Mouse (Mus musculus) limb, embryonic 12.5 days (tissue): ENCODE data around the gene Gm21973. TPM values are rescaled to one million over a fixed set of nuclear protein-coding genes. Genes with fewer than 3 reads are reported as not detected.

Experiments used
- ATAC-seq: fragments of 200-750 bp; cut with Nextera tagmentation; 2 replicates; pipeline ENCODE4 v1.8.0; 2017; ENCODE audit warnings: low read depth, moderate TSS enrichment; ENCODE audit not compliant: insufficient number of reproducible peaks, insufficient read depth, low FRiP score, low TSS enrichment
- H3K27ac ChIP-seq: fragments of 300-500 bp; sonication (generic); 2 replicates; pipeline ENCODE4 v1.5.1; 2016; ENCODE audit warnings: mild to moderate bottlenecking, moderate library complexity
- H3K27me3 ChIP-seq: fragments of 300-500 bp; sonication (generic); 2 replicates; pipeline ENCODE4 v1.6.1; 2016; ENCODE audit warnings: mild to moderate bottlenecking, moderate library complexity
- H3K36me3 ChIP-seq: fragments of 300-500 bp; sonication (generic); 2 replicates; pipeline ENCODE4 v1.6.1; 2016; ENCODE audit warnings: mild to moderate bottlenecking, moderate library complexity
- H3K4me1 ChIP-seq: fragments of 300-500 bp; sonication (generic); replicated peaks from 2 replicates; pipeline ENCODE4 v1.6.1; 2016
- H3K4me2 ChIP-seq: fragments of 300-500 bp; sonication (generic); 2 replicates; pipeline ENCODE4 v1.6.1; 2016; ENCODE audit warnings: mild to moderate bottlenecking, moderate library complexity
- H3K4me3 ChIP-seq: fragments of 300-500 bp; sonication (generic); replicated peaks from 2 replicates; pipeline ENCODE4 v1.5.1; 2016; ENCODE audit warnings: mild to moderate bottlenecking
- H3K9ac ChIP-seq: fragments of 300-500 bp; sonication (generic); replicated peaks from 2 replicates; pipeline ENCODE4 v1.6.1; 2016; ENCODE audit warnings: mild to moderate bottlenecking, moderate library complexity
- H3K9me3 ChIP-seq: fragments of 300-500 bp; sonication (generic); 2 replicates; pipeline ENCODE4 v1.6.1; 2016; ENCODE audit warnings: mild to moderate bottlenecking, moderate library complexity
- WGBS: fragments of 180-500 bp; shearing (Covaris S2); methylation state at CpG from one replicate; pipeline ENCODE4 v1.1.7; 2016; 5-methylcytosine and 5-hydroxymethylcytosine counted together
- polyA plus RNA-seq: library from polyadenylated mRNA; unstranded; fragments of >200 nt; fragmentation: Nextera tagmentation; extraction: Ambion mirVana; gene quantifications from 2 replicates; pipeline ENCODE4 v1.2.1, GENCODE M21; 2016

Gm21973 gene
- polyA plus RNA-seq, 1 experiment from 2014 or later: not detected

GRCm38 (mm10) chr15:10400415-10400814 lies 75.2 kb downstream of the Gm21973 start:
- no peak overlapping the region for H3K27ac ChIP-seq
- no peaks in the 10 kb centered on the region for H3K4me1 ChIP-seq
- no peaks in the 10 kb centered on the region for H3K9me3 ChIP-seq
- ATAC-seq: no peak
- no peak overlapping the region for H3K4me2 ChIP-seq
- H3K27me3 ChIP-seq: no peaks in the 10 kb centered on the region
- no peaks in the 10 kb centered on the region for H3K36me3 ChIP-seq
- H3K4me3 ChIP-seq: no peak overlapping the region
- no peak overlapping the region for H3K9ac ChIP-seq
- 79% methylated on average over 3 of the region's 3 CpGs for WGBS

GRCm38 (mm10) chr15:10409842-10410241 lies 84.7 kb downstream of the Gm21973 start:
- no peaks in the 10 kb centered on the region for H3K36me3 ChIP-seq
- H3K4me2 ChIP-seq: no peak overlapping the region
- no peak for ATAC-seq
- no peaks in the 10 kb centered on the region for H3K4me1 ChIP-seq
- H3K27me3 ChIP-seq: no peaks in the 10 kb centered on the region
- no peak overlapping the region for H3K9ac ChIP-seq
- no peaks in the 10 kb centered on the region for H3K9me3 ChIP-seq
- H3K4me3 ChIP-seq: no peak overlapping the region
- no peak overlapping the region for H3K27ac ChIP-seq
- 77% methylated on average over 3 of the region's 3 CpGs for WGBS

DNA sequence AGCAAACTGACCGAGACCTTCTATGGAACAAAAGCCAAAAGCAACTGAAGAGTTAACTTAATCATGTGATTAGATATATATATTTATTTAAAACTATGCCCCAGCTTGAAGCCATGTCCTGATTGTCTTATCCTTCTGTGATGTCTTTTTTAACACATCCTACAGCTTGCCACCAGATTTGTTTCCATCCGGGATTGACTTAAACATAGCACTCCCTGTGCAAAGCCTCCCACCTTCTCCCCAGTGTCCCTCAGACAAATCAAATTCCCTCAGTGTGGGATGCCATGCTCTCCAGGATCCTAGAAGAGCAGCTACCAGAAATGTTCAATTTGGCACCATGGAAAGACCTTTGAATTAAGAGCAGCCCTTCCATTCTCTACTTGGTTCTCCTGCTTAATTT lies 85.7 kb downstream of the Gm21973 start:
- H3K9ac ChIP-seq: no peak overlapping the region
- no peak overlapping the region for H3K4me2 ChIP-seq
- no peak for ATAC-seq
- 94% methylated on average over 2 of the region's 2 CpGs for WGBS
- H3K36me3 ChIP-seq: no peaks in the 10 kb centered on the region
- H3K4me3 ChIP-seq: no peak overlapping the region
- no peaks in the 10 kb centered on the region for H3K9me3 ChIP-seq
- no peaks in the 10 kb centered on the region for H3K4me1 ChIP-seq
- H3K27me3 ChIP-seq: no peaks in the 10 kb centered on the region
- H3K27ac ChIP-seq: no peak overlapping the region

- Histone ChIP-seq H3K4me2 (no peak overlapping the region), H3K4me3 (no peak overlapping the region), H3K9me3 (no peaks in the 10 kb centered on the region), H3K27ac (no peak overlapping the region), H3K4me1 (no peaks in the 10 kb centered on the region), H3K36me3 (no peaks in the 10 kb centered on the region), H3K27me3 (no peaks in the 10 kb centered on the region), H3K9ac (no peak overlapping the region)
- 92% methylated on average over 6 of the region's 6 CpGs for WGBS
- ATAC-seq: no peak
Measured at GRCm38 (mm10) chr15:10413656-10414055, 88.5 kb downstream of the Gm21973 start.

DNA sequence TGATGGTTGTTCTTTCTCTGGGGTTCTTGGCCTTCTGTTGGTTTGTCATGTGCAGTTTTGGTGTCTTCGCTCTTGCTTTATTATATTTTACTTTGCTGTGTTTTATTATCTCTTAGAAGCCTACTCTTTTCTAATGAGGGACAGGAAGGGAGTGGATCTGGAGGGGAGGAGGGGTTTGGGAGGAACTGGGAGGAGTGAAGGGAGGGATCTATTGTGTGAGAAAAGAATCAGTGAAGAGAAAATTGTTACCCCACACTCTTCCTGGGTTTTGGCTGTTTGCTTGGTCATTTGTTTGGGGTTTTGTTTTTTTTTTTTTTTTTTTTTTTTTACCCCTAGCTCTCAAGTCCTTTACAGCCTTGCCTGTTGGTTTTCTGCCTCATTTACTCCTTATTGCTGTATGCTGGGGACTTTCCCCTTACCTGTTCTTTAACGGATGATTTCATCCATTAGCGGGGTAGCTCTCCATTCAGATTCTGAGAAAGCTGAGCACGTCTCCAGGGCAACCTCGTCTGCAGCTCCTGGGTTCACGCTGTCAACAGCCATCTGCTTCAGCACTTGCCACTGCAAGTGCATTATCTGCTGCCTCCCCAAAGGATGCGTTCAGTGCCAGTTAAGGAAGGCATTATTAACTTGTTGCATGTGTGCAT lies 96.1 kb downstream of the Gm21973 start:
- Histone ChIP-seq H3K9me3 (no peaks in the 10 kb centered on the region), H3K4me2 (no peak overlapping the region), H3K36me3 (no peaks in the 10 kb centered on the region), H3K4me1 (no peaks in the 10 kb centered on the region), H3K27me3 (no peaks in the 10 kb centered on the region), H3K9ac (no peak overlapping the region), H3K4me3 (no peak overlapping the region), H3K27ac (no peak overlapping the region)
- no peak for ATAC-seq
- WGBS: 37% methylated on average over 7 of the region's 7 CpGs

DNA sequence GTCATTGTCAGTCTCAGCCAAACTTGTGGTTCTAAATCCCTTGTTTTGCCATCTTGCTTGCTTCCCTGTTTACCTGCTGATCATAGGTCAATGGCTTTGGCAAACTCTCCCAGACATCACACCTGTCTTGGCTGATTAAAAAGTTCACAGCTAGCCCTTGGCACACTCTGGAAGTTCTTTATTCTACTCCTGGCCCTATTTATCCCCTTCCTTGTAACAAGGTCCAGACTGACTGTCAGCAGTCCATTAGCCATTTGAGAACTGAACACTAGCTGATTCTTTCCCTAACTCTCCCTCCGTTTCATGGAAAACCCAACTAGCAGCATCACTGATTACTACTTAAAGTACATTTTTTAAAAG lies 96.6 kb downstream of the Gm21973 start:
- no peaks in the 10 kb centered on the region for H3K9me3 ChIP-seq
- no peak overlapping the region for H3K27ac ChIP-seq
- no peaks in the 10 kb centered on the region for H3K36me3 ChIP-seq
- H3K4me1 ChIP-seq: no peaks in the 10 kb centered on the region
- H3K4me3 ChIP-seq: no peak overlapping the region
- no peak overlapping the region for H3K4me2 ChIP-seq
- no peak overlapping the region for H3K9ac ChIP-seq
- no peak for ATAC-seq
- no peaks in the 10 kb centered on the region for H3K27me3 ChIP-seq
- WGBS: 86% methylated on average over 1 of the region's 1 CpGs

Other genes with a start within 250 kb of the Gm21973 start
- gene Prlr, start 148.1 kb upstream of the Gm21973 start, polyA plus RNA-seq: 0.40 TPM in 2 replicates
- gene Agxt2, start 33.2 kb downstream of the Gm21973 start, polyA plus RNA-seq: not detected in 2 replicates
- 15.3 and 17.2 TPM in 2 replicates for gene Dnajc21, start 145.1 kb downstream of the Gm21973 start, polyA plus RNA-seq
- 125 and 136 TPM in 2 replicates for gene Brix1, start 160.6 kb downstream of the Gm21973 start, polyA plus RNA-seq
- gene Rad1, start 160.6 kb downstream of the Gm21973 start, polyA plus RNA-seq: 43.1 and 45.5 TPM in 2 replicates
- not detected in 2 replicates for gene Ttc23l, start 233.3 kb downstream of the Gm21973 start, polyA plus RNA-seq